Mouse (Mus musculus): Measurements from ENCODE around the gene Macrod2. TPM values are rescaled to one million over a fixed set of nuclear protein-coding genes. Genes with fewer than 3 reads are reported as not detected.

Macrod2 gene
- polyA plus RNA-seq, 1 experiment from 2014 or later: 22.7 TPM

- Histone ChIP-seq H3K36me3 (no peaks in the 10 kb centered on the region), H3K27ac (ENCODE audit: poor library complexity, severe bottlenecking) (no peak overlapping the region), H3K4me1 (replicated peaks) (peaks cover 5% of the 10 kb centered on the region), H3K4me3 (no peak overlapping the region), H3K9me3 (replicated peaks) (no peaks in the 10 kb centered on the region; the same call in 1 of the 2 replicates), H3K27me3 (replicated peaks) (no peaks in the 10 kb centered on the region), H3K9ac (no peak overlapping the region), H3K4me2 (no peak overlapping the region)
- ATAC-seq (ENCODE audit: insufficient number of reproducible peaks, low FRiP score): no peak
- WGBS: 77% methylated on average over 4 of the region's 4 CpGs
Observed at GRCm38 (mm10) chr2:141698320-141698719, 1303.2 kb downstream of the Macrod2 start.

GRCm38 (mm10) chr2:141700759-141701452 lies 1305.8 kb downstream of the Macrod2 start:
- ATAC-seq (ENCODE audit: insufficient number of reproducible peaks, low FRiP score): no peak
- 50% methylated on average over 7 of the region's 7 CpGs for WGBS
- H3K9ac ChIP-seq: no peak overlapping the region
- H3K4me2 ChIP-seq: no peak overlapping the region
- H3K4me3 ChIP-seq: no peak overlapping the region
- H3K4me1 ChIP-seq (replicated peaks): peaks cover 5% of the 10 kb centered on the region
- H3K27me3 ChIP-seq (replicated peaks): no peaks in the 10 kb centered on the region
- no peaks in the 10 kb centered on the region for H3K9me3 ChIP-seq (replicated peaks)
- no peak overlapping the region for H3K27ac ChIP-seq (ENCODE audit: poor library complexity, severe bottlenecking)
- H3K36me3 ChIP-seq: no peaks in the 10 kb centered on the region

GRCm38 (mm10) chr2:141711785-141712184 lies 1316.7 kb downstream of the Macrod2 start:
- no peak overlapping the region for H3K9ac ChIP-seq

GRCm38 (mm10) chr2:141712265-141712664 lies 1317.2 kb downstream of the Macrod2 start:
- WGBS: 74% methylated on average over 4 of the region's 4 CpGs
- Histone ChIP-seq H3K9ac (no peak overlapping the region), H3K27me3 (replicated peaks) (no peaks in the 10 kb centered on the region), H3K9me3 (replicated peaks) (no peaks in the 10 kb centered on the region), H3K4me1 (replicated peaks) (no peaks in the 10 kb centered on the region), H3K27ac (ENCODE audit: poor library complexity, severe bottlenecking) (no peak overlapping the region), H3K36me3 (no peaks in the 10 kb centered on the region), H3K4me2 (no peak overlapping the region), H3K4me3 (no peak overlapping the region)
- no peak for ATAC-seq (ENCODE audit: insufficient number of reproducible peaks, low FRiP score)

More at GRCm38 (mm10) chr2:141711785-141712184, 1316.7 kb downstream of the Macrod2 start:
- Histone ChIP-seq H3K36me3 (no peaks in the 10 kb centered on the region), H3K27me3 (replicated peaks) (no peaks in the 10 kb centered on the region), H3K4me1 (replicated peaks) (no peaks in the 10 kb centered on the region), H3K4me2 (no peak overlapping the region), H3K4me3 (no peak overlapping the region), H3K9me3 (replicated peaks) (no peaks in the 10 kb centered on the region), H3K27ac (ENCODE audit: poor library complexity, severe bottlenecking) (no peak overlapping the region)
- 75% methylated on average over 2 of the region's 2 CpGs for WGBS
- no peak for ATAC-seq (ENCODE audit: insufficient number of reproducible peaks, low FRiP score)

- Histone ChIP-seq H3K27ac (ENCODE audit: poor library complexity, severe bottlenecking) (no peak overlapping the region), H3K9me3 (replicated peaks) (no peaks in the 10 kb centered on the region), H3K9ac (no peak overlapping the region), H3K4me2 (no peak overlapping the region), H3K4me3 (no peak overlapping the region), H3K4me1 (replicated peaks) (no peaks in the 10 kb centered on the region), H3K27me3 (replicated peaks) (no peaks in the 10 kb centered on the region), H3K36me3 (no peaks in the 10 kb centered on the region)
- 78% methylated on average over 3 of the region's 3 CpGs for WGBS
- ATAC-seq (ENCODE audit: insufficient number of reproducible peaks, low FRiP score): no peak
Observed at GRCm38 (mm10) chr2:141715061-141715460, 1320.0 kb downstream of the Macrod2 start.

GRCm38 (mm10) chr2:141722531-141722930 lies 1327.4 kb downstream of the Macrod2 start:
- H3K27ac ChIP-seq (ENCODE audit: poor library complexity, severe bottlenecking): no peak overlapping the region
- H3K27me3 ChIP-seq (replicated peaks): no peaks in the 10 kb centered on the region
- no peak overlapping the region for H3K9ac ChIP-seq
- WGBS: 68% methylated on average over 3 of the region's 3 CpGs
- H3K4me3 ChIP-seq: no peak overlapping the region
- ATAC-seq (ENCODE audit: insufficient number of reproducible peaks, low FRiP score): no peak
- H3K9me3 ChIP-seq (replicated peaks): no peaks in the 10 kb centered on the region
- no peak overlapping the region for H3K4me2 ChIP-seq
- no peaks in the 10 kb centered on the region for H3K4me1 ChIP-seq (replicated peaks)
- H3K36me3 ChIP-seq: no peaks in the 10 kb centered on the region

- no peaks in the 10 kb centered on the region for H3K9me3 ChIP-seq (replicated peaks)
- H3K27ac ChIP-seq (ENCODE audit: poor library complexity, severe bottlenecking): no peak overlapping the region
- no peak overlapping the region for H3K4me3 ChIP-seq
- no peak overlapping the region for H3K9ac ChIP-seq
- no peaks in the 10 kb centered on the region for H3K27me3 ChIP-seq (replicated peaks)
- H3K4me1 ChIP-seq (replicated peaks): no peaks in the 10 kb centered on the region
- no peak overlapping the region for H3K4me2 ChIP-seq
- H3K36me3 ChIP-seq: no peaks in the 10 kb centered on the region
- 62% methylated on average over 4 of the region's 4 CpGs for WGBS
- no peak for ATAC-seq (ENCODE audit: insufficient number of reproducible peaks, low FRiP score)
Observed at GRCm38 (mm10) chr2:141728998-141729397, 1333.9 kb downstream of the Macrod2 start.

- Histone ChIP-seq H3K27ac (ENCODE audit: poor library complexity, severe bottlenecking) (no peak overlapping the region), H3K9ac (no peak overlapping the region), H3K4me3 (no peak overlapping the region), H3K4me1 (replicated peaks) (no peaks in the 10 kb centered on the region), H3K27me3 (replicated peaks) (no peaks in the 10 kb centered on the region), H3K36me3 (no peaks in the 10 kb centered on the region), H3K4me2 (no peak overlapping the region), H3K9me3 (replicated peaks) (no peaks in the 10 kb centered on the region)
- ATAC-seq (ENCODE audit: insufficient number of reproducible peaks, low FRiP score): no peak
- 82% methylated on average over 5 of the region's 5 CpGs for WGBS
Observed at GRCm38 (mm10) chr2:141736685-141737456, 1341.8 kb downstream of the Macrod2 start.

GRCm38 (mm10) chr2:141738702-141739101 lies 1343.6 kb downstream of the Macrod2 start:
- 80% methylated on average over 1 of the region's 1 CpGs for whole genome bisulfite sequencing

GRCm38 (mm10) chr2:141740318-141740717 lies 1345.2 kb downstream of the Macrod2 start:
- Histone ChIP-seq H3K4me3 (no peak overlapping the region), H3K36me3 (no peaks in the 10 kb centered on the region), H3K9ac (no peak overlapping the region), H3K9me3 (replicated peaks) (no peaks in the 10 kb centered on the region), H3K4me2 (no peak overlapping the region), H3K27me3 (replicated peaks) (no peaks in the 10 kb centered on the region), H3K27ac (ENCODE audit: poor library complexity, severe bottlenecking) (no peak overlapping the region), H3K4me1 (replicated peaks) (no peaks in the 10 kb centered on the region)
- WGBS: 78% methylated on average over 5 of the region's 5 CpGs
- ATAC-seq (ENCODE audit: insufficient number of reproducible peaks, low FRiP score): no peak

More at GRCm38 (mm10) chr2:141738702-141739101, 1343.6 kb downstream of the Macrod2 start:
- H3K9ac ChIP-seq: no peak overlapping the region
- ATAC-seq (ENCODE audit: insufficient number of reproducible peaks, low FRiP score): no peak
- no peak overlapping the region for H3K4me2 ChIP-seq
- no peak overlapping the region for H3K27ac ChIP-seq (ENCODE audit: poor library complexity, severe bottlenecking)
- H3K9me3 ChIP-seq (replicated peaks): no peaks in the 10 kb centered on the region
- H3K36me3 ChIP-seq: no peaks in the 10 kb centered on the region
- no peak overlapping the region for H3K4me3 ChIP-seq
- H3K4me1 ChIP-seq (replicated peaks): no peaks in the 10 kb centered on the region
- H3K27me3 ChIP-seq (replicated peaks): no peaks in the 10 kb centered on the region

- H3K36me3 ChIP-seq: no peaks in the 10 kb centered on the region
- H3K4me3 ChIP-seq: no peak overlapping the region
- 70% methylated on average over 4 of the region's 4 CpGs for WGBS
- ATAC-seq (ENCODE audit: insufficient number of reproducible peaks, low FRiP score): no peak
- no peak overlapping the region for H3K27ac ChIP-seq (ENCODE audit: poor library complexity, severe bottlenecking)
- no peak overlapping the region for H3K9ac ChIP-seq
- H3K9me3 ChIP-seq (replicated peaks): no peaks in the 10 kb centered on the region
- H3K27me3 ChIP-seq (replicated peaks): no peaks in the 10 kb centered on the region
- H3K4me2 ChIP-seq: no peak overlapping the region
- no peaks in the 10 kb centered on the region for H3K4me1 ChIP-seq (replicated peaks)
Observed at GRCm38 (mm10) chr2:141800236-141800635, 1405.1 kb downstream of the Macrod2 start.

Measured in heart, embryonic 12.5 days (tissue).